Mouse (Mus musculus): ENCODE data around the gene Zfp937. TPM values are rescaled to one million over a fixed set of nuclear protein-coding genes. Genes with fewer than 3 reads are reported as not detected.
"Not testable (repeated sequence)": the region's sequence is repeated elsewhere in the genome, so short reads cannot be mapped to it uniquely, and the experiment has no call there.

Gene Zfp937
- total and polyA plus RNA-seq, 2 experiments from 2014 or later: 6.3 to 7.4 TPM

DNA sequence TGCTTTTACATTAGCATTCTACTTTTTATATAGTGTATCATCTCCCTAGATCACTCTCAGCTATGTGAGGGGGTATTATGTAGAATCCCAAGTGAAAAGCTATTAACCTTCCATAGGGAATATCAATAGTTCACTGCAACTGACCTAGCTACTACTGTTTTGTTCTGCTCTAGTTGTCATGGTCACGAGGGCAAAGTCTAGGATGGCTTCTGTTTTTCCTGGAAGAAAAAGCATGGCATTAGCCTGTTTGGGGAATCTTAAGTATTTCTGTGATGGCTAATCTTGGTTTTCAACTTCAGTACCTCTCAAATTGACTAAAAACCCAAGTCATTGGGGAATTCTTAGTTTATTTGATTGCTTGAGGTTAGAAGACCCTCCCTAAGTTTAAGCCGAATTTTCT lies 25.3 kb downstream of the Zfp937 start:
- ATAC-seq (no peak), DNase-seq (no peak)
- Histone ChIP-seq H3K27ac (ENCODE audit: low read depth, low read length) (no peak overlapping the region), H3K4me3 (ENCODE audit: low read depth, low read length) (no peak overlapping the region), H3K4me1 (ENCODE audit: insufficient read depth) (no peaks in the 10 kb centered on the region), H3K36me3 (ENCODE audit: insufficient read depth) (peaks cover 6% of the 10 kb centered on the region), H3K9ac (no peak overlapping the region), H3K9me3 (ENCODE audit: low read length) (peaks cover 9% of the 10 kb centered on the region; the same call in 1 of the 2 replicates), H3K27me3 (ENCODE audit: insufficient read depth, low read length) (no peaks in the 10 kb centered on the region), H3K4me2 (ENCODE audit: low read depth) (no peak overlapping the region)
- WGBS: 88% methylated on average over 2 of the region's 2 CpGs
- no peak for TF ChIP-seq CTCF (IDR thresholded peaks at IDR 0.05; ENCODE audit: low read depth)

DNA sequence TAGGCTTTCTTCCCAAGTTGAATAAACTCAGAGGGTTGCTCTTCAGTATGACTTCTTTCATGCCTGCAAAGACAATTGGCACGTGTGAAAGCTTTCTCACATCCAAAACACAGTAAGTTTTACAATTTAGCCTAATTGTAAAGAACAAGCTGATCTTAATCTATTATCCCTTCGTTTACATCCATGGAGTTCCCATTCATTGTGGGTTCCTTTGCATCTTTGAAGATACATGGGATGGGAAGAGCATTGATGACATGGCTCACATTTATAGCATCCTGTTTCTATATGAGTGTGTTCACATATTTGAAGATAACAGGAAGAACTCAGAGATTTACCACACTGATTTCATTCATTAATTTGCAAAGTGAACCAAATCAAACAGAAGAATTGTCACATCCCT lies 37.6 kb downstream of the Zfp937 start, which contains the start of gene Gm21994:
TSS of gene Gm21994 (minus strand) at position 101 of the 400 bp plus-strand sequence.
- H3K27ac ChIP-seq (ENCODE audit: low read depth, low read length); H3K9ac ChIP-seq; H3K36me3 ChIP-seq (ENCODE audit: insufficient read depth); DNase-seq; H3K27me3 ChIP-seq (ENCODE audit: insufficient read depth, low read length); H3K9me3 ChIP-seq (ENCODE audit: low read length); ATAC-seq; H3K4me3 ChIP-seq (ENCODE audit: low read depth, low read length); H3K4me2 ChIP-seq (ENCODE audit: low read depth); H3K4me1 ChIP-seq (ENCODE audit: insufficient read depth): not testable (repeated sequence)
- WGBS: 55% methylated on average over 2 of the region's 2 CpGs

DNA sequence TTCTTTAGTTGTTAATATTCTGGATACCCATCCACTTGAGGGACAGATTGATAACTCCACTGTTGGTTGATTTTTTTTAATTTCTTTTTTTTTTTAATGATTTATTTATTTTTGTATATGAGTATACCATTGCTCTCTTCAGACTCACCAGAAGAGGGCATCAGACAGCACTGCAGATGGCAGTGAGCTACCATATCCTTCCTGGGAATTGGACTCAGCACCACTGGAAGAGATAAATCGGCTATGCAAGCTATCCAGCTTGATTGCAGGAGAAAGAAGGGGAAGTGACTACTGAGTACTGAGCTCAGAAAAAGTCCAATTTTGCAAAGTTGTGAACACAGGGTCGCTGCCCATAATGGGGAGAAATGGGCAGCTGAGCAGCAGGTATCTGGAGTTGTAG lies 39.0 kb downstream of the Zfp937 start:
- DNase-seq; H3K9me3 ChIP-seq (ENCODE audit: low read length); H3K4me1 ChIP-seq (ENCODE audit: insufficient read depth); H3K4me3 ChIP-seq (ENCODE audit: low read depth, low read length); H3K9ac ChIP-seq; H3K27ac ChIP-seq (ENCODE audit: low read depth, low read length); H3K36me3 ChIP-seq (ENCODE audit: insufficient read depth); H3K27me3 ChIP-seq (ENCODE audit: insufficient read depth, low read length); H3K4me2 ChIP-seq (ENCODE audit: low read depth); ATAC-seq: not testable (repeated sequence)
- 70% methylated on average over 2 of the region's 2 CpGs for WGBS

DNA sequence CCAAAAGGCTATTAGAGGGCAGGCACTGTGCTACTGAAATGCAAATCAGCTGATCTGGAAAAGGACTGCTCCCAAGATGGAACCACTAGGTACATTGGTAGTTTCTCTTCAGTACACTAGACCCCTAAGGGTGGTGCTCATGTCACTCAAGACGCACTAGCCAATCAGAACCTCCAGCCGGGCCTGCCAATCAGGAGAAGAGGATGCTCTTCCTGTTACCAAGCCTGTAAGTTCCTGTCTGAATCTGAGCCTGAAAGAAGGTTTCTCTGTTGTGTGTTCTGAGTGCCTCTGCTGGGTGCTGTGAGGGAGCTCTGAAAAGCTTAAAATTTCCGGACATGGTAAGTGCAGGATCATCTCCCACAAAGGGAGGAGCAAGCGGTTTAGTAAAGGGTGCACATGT lies 39.4 kb downstream of the Zfp937 start, which contains the start of gene Gm14124:
TSS of gene Gm14124 (plus strand) at position 227 of the 400 bp plus-strand sequence.
- not testable (repeated sequence) for H3K4me1 ChIP-seq (ENCODE audit: insufficient read depth); H3K4me2 ChIP-seq (ENCODE audit: low read depth); H3K9ac ChIP-seq; H3K4me3 ChIP-seq (ENCODE audit: low read depth, low read length); ATAC-seq; H3K9me3 ChIP-seq (ENCODE audit: low read length); H3K36me3 ChIP-seq (ENCODE audit: insufficient read depth); DNase-seq; H3K27ac ChIP-seq (ENCODE audit: low read depth, low read length); H3K27me3 ChIP-seq (ENCODE audit: insufficient read depth, low read length)
- WGBS: 90% methylated on average over 4 of the region's 4 CpGs

Other genes with a start within 250 kb of the Zfp937 start
- gene Zfp120, start 81.4 kb upstream of the Zfp937 start, total RNA-seq (2014; rRNA removed): 10.2 and 15.6 TPM in 2 replicates
- 6.3 and 9.0 TPM in 2 replicates for gene Zfp120, start 81.4 kb upstream of the Zfp937 start, polyA plus RNA-seq (2015; fragmentation: Nextera tagmentation; extraction: Ambion mirVana)
- not detected in 2 replicates for gene Gm10770, start 38.4 kb upstream of the Zfp937 start, total RNA-seq (2014; rRNA removed)
- gene Gm10770, start 38.4 kb upstream of the Zfp937 start, polyA plus RNA-seq (2015; fragmentation: Nextera tagmentation; extraction: Ambion mirVana): not detected in 2 replicates
- gene Gm14139, start 36.3 kb upstream of the Zfp937 start, total RNA-seq (2014; rRNA removed): 0.33 TPM in 1 of 2 replicates, not detected in the other
- 0.11 TPM in 1 of 2 replicates, not detected in the other for gene Gm14139, start 36.3 kb upstream of the Zfp937 start, polyA plus RNA-seq (2015; fragmentation: Nextera tagmentation; extraction: Ambion mirVana)
- 0.90 and 4.5 TPM in 2 replicates for gene Gm21994, start 37.5 kb downstream of the Zfp937 start, total RNA-seq (2014; rRNA removed)
- gene Gm21994, start 37.5 kb downstream of the Zfp937 start, polyA plus RNA-seq (2015; fragmentation: Nextera tagmentation; extraction: Ambion mirVana): 2.0 and 2.1 TPM in 2 replicates
- gene Gm14124, start 39.4 kb downstream of the Zfp937 start, total RNA-seq (2014; rRNA removed): 0.08 and 0.62 TPM in 2 replicates
- gene Gm14124, start 39.4 kb downstream of the Zfp937 start, polyA plus RNA-seq (2015; fragmentation: Nextera tagmentation; extraction: Ambion mirVana): not detected in 2 replicates
- gene Gm10130, start 105.6 kb downstream of the Zfp937 start, total RNA-seq (2014; rRNA removed): 4.7 TPM in 1 of 2 replicates, not detected in the other
- 1.4 and 1.5 TPM in 2 replicates for gene Gm10130, start 105.6 kb downstream of the Zfp937 start, polyA plus RNA-seq (2015; fragmentation: Nextera tagmentation; extraction: Ambion mirVana)
- 18.3 and 21.6 TPM in 2 replicates for gene 3300002I08Rik, start 144.7 kb downstream of the Zfp937 start, total RNA-seq (2014; rRNA removed)
- gene 3300002I08Rik, start 144.7 kb downstream of the Zfp937 start, polyA plus RNA-seq (2015; fragmentation: Nextera tagmentation; extraction: Ambion mirVana): 10.4 and 11.0 TPM in 2 replicates
- gene Zfp442, start 233.4 kb downstream of the Zfp937 start, total RNA-seq (2014; rRNA removed): 6.6 and 7.4 TPM in 2 replicates
- 3.2 and 4.5 TPM in 2 replicates for gene Zfp442, start 233.4 kb downstream of the Zfp937 start, polyA plus RNA-seq (2015; fragmentation: Nextera tagmentation; extraction: Ambion mirVana)

All from forebrain, postnatal 0 days (tissue).